Mouse (Mus musculus): ENCODE data around the gene Sept12. TPM values are rescaled to one million over a fixed set of nuclear protein-coding genes. Genes with fewer than 3 reads are reported as not detected.

The Sept12 gene
- polyA plus RNA-seq, 1 experiment from 2014 or later: not detected

DNA sequence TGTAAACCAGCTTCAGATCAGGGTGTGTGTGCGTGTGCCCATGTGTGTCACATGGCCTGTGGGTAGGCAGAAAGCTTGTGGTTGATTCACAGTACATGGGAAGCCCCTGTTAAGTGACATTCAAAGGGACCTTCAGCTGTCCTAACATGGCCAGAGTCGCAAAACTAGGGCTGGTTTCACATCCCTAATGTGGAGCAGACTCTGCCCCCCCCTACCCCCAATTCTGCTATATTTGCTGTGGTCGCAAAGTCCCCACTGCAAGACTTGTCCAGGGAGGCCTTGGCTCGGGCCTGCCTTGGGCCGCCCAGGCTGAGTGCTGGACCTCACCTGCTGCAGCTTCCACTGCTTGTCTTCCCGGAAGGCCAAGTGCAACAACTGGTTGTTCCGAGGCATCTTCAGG lies 13.6 kb upstream of the Sept12 start:
- ATAC-seq: no peak
- H3K27me3 ChIP-seq (replicated peaks; ENCODE audit: control insufficient read depth, insufficient read depth, low read length): no peaks in the 10 kb centered on the region
- H3K4me3 ChIP-seq (replicated peaks; ENCODE audit: low read length): no peak overlapping the region
- 90% methylated on average over 7 of the region's 7 CpGs for WGBS
- peaks cover 8% of the 10 kb centered on the region for H3K4me1 ChIP-seq (replicated peaks; ENCODE audit: control insufficient read depth, insufficient read depth, low read length)
- H3K36me3 ChIP-seq (ENCODE audit: control insufficient read depth, insufficient read depth): peaks cover 15% of the 10 kb centered on the region
- no peak overlapping the region for H3K27ac ChIP-seq (ENCODE audit: low read length)
- H3K9me3 ChIP-seq (ENCODE audit: control insufficient read depth, low read length): no peaks in the 10 kb centered on the region
- H3K9ac ChIP-seq (replicated peaks; ENCODE audit: low read depth, low read length): no peak overlapping the region
- H3K4me2 ChIP-seq (ENCODE audit: low read length): no peak overlapping the region

DNA sequence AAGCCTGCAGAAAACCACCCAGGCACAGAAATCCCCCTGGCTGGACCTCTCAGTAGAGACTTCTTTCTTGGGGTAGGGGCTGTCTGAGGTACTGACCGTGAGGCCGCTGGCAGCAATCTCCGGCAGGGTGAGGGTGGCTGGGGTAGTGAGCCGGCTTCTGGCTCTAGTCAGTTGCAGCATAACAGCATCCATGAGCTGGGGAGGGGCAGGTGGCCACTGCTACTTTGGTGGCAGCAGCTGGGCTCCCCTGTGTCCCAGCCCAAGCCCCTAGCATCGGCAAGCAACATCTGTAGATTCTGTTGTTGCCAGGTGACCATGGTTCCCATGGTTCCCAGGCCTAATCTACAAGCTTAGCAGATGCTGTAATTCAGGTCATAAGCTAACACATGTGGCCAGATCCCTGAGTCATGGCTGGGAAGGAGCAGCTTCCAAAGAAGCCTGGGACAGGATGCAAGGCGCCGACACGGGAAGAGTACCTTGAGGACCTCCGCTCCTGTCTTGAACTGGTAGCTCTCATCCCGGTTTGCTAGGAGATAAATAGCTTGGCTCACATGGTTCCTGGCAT lies 12.8 kb upstream of the Sept12 start:
- H3K9me3 ChIP-seq (ENCODE audit: control insufficient read depth, low read length): no peaks in the 10 kb centered on the region
- H3K9ac ChIP-seq (replicated peaks; ENCODE audit: low read depth, low read length): no peak overlapping the region
- WGBS: 87% methylated on average over 10 of the region's 10 CpGs
- H3K4me3 ChIP-seq (replicated peaks; ENCODE audit: low read length): no peak overlapping the region
- ATAC-seq: no peak
- no peaks in the 10 kb centered on the region for H3K27me3 ChIP-seq (replicated peaks; ENCODE audit: control insufficient read depth, insufficient read depth, low read length)
- H3K4me1 ChIP-seq (replicated peaks; ENCODE audit: control insufficient read depth, insufficient read depth, low read length): peaks cover 8% of the 10 kb centered on the region
- H3K36me3 ChIP-seq (ENCODE audit: control insufficient read depth, insufficient read depth): peaks cover 9% of the 10 kb centered on the region
- H3K27ac ChIP-seq (ENCODE audit: low read length): no peak overlapping the region
- no peak overlapping the region for H3K4me2 ChIP-seq (ENCODE audit: low read length)

DNA sequence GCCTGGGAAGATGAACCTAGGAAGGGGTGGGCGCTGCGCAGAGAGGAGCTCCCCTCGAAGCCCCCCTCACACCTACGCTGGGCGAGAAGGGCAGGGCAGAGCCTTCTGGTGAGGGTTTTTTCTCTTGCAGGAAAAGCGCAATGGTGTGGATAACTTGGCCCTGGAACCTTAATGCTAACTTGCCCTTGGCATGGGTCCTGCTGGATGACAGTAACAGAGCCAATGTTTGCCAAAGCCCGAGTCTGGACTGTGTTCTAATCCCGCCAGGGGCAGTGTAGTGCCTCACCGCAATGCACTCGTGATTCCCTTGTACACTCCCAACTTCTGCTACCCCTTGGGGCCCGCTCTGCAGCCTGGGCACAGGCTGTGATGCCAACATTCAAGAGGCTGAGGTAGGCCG lies 10.4 kb upstream of the Sept12 start:
- no peaks in the 10 kb centered on the region for H3K9me3 ChIP-seq (ENCODE audit: control insufficient read depth, low read length)
- H3K9ac ChIP-seq (replicated peaks; ENCODE audit: low read depth, low read length): no peak overlapping the region
- no peaks in the 10 kb centered on the region for H3K36me3 ChIP-seq (ENCODE audit: control insufficient read depth, insufficient read depth)
- H3K27me3 ChIP-seq (replicated peaks; ENCODE audit: control insufficient read depth, insufficient read depth, low read length): no peaks in the 10 kb centered on the region
- H3K4me2 ChIP-seq (ENCODE audit: low read length): no peak overlapping the region
- peaks cover 8% of the 10 kb centered on the region for H3K4me1 ChIP-seq (replicated peaks; ENCODE audit: control insufficient read depth, insufficient read depth, low read length)
- no peak overlapping the region for H3K27ac ChIP-seq (ENCODE audit: low read length)
- WGBS: 84% methylated on average over 12 of the region's 12 CpGs
- H3K4me3 ChIP-seq (replicated peaks; ENCODE audit: low read length): no peak overlapping the region
- no peak for ATAC-seq

DNA sequence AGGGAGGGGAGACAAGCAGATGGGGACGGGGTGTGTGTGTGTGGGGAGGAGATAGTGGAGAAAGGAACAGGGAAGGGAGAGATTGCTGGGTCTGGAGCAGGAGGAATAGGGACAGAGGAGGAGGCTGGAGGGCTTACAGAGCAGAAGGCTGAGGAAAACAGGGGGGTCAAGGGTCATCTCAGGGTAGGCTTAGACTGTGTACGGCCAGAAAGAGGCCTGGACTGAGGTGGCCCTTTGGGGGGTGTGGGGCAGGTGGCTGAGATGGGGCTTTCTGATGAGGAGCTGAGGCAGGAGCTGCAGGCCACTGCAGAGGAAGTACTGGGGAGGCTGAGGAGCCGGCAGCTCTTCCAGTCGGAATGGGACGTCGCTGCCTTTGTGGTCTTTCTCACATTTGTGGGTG lies 9.8 kb upstream of the Sept12 start:
- no peak for ATAC-seq
- H3K4me1 ChIP-seq (replicated peaks; ENCODE audit: control insufficient read depth, insufficient read depth, low read length): peaks cover 5% of the 10 kb centered on the region
- no peak overlapping the region for H3K4me2 ChIP-seq (ENCODE audit: low read length)
- H3K9ac ChIP-seq (replicated peaks; ENCODE audit: low read depth, low read length): no peak overlapping the region
- WGBS: 57% methylated on average over 6 of the region's 6 CpGs
- no peaks in the 10 kb centered on the region for H3K27me3 ChIP-seq (replicated peaks; ENCODE audit: control insufficient read depth, insufficient read depth, low read length)
- H3K27ac ChIP-seq (ENCODE audit: low read length): no peak overlapping the region
- no peak overlapping the region for H3K4me3 ChIP-seq (replicated peaks; ENCODE audit: low read length)
- no peaks in the 10 kb centered on the region for H3K36me3 ChIP-seq (ENCODE audit: control insufficient read depth, insufficient read depth)
- H3K9me3 ChIP-seq (ENCODE audit: control insufficient read depth, low read length): no peaks in the 10 kb centered on the region

DNA sequence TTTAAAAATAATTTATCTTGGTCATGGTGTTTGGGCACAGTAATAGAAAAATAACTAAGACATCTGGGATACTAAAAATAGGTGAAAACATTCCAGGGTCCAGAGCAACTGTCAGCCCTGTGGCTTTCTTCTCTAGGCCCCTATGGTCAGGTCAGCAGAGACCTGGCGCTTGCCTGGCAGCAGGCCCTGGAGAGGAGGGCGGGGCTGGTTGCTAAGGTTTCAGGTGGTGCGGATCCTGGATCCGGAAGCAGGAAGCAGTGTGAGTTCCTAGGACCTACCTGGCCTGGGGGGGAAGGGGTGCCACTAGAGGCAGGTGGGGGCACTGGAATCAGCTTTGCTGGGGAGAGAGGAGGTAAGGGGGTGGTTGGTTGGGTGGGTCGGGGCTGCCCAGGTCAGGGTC lies 9.4 kb upstream of the Sept12 start, which contains the start of gene Smim22:
TSS of gene Smim22 (plus strand) at position 222 of the 400 bp plus-strand sequence.
- 57% methylated on average over 5 of the region's 5 CpGs for WGBS
- Histone ChIP-seq H3K4me1 (replicated peaks; ENCODE audit: control insufficient read depth, insufficient read depth, low read length) (peaks cover under 1% of the 10 kb centered on the region), H3K9me3 (ENCODE audit: control insufficient read depth, low read length) (no peaks in the 10 kb centered on the region), H3K9ac (replicated peaks; ENCODE audit: low read depth, low read length) (no peak within 1 kb of the TSS), H3K4me2 (ENCODE audit: low read length) (no peak within 1 kb of the TSS), H3K27me3 (replicated peaks; ENCODE audit: control insufficient read depth, insufficient read depth, low read length) (no peaks in the 10 kb centered on the region), H3K36me3 (ENCODE audit: control insufficient read depth, insufficient read depth) (no peaks in the 10 kb centered on the region), H3K4me3 (replicated peaks; ENCODE audit: low read length) (no peak within 1 kb of the TSS), H3K27ac (ENCODE audit: low read length) (no peak within 1 kb of the TSS)
- no peak for ATAC-seq

DNA sequence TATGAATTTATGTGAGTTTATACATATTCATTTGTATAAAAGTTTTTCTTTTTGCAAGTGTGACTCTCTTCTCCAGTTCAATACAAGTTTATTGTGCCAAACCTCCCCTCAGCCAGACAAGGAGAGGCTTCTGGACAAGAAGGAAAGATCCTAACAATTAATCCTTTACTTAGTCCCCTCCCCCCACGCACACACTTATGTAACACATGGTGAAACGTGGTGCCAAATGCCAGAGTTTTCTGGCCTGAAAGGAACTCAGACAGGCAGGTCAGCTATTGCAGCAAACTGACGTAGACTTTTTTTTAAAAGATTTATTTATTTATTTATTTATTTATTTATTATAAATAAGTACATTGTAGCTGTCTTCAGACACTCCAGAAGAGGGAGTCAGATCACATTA lies 3.0 kb upstream of the Sept12 start:
- no peaks in the 10 kb centered on the region for H3K36me3 ChIP-seq (ENCODE audit: control insufficient read depth, insufficient read depth)
- H3K27ac ChIP-seq (ENCODE audit: low read length): no peak overlapping the region
- H3K4me3 ChIP-seq (replicated peaks; ENCODE audit: low read length): no peak overlapping the region
- H3K4me2 ChIP-seq (ENCODE audit: low read length): no peak overlapping the region
- 67% methylated on average over 3 of the region's 3 CpGs for WGBS
- H3K4me1 ChIP-seq (replicated peaks; ENCODE audit: control insufficient read depth, insufficient read depth, low read length): no peaks in the 10 kb centered on the region
- no peak for ATAC-seq
- no peaks in the 10 kb centered on the region for H3K9me3 ChIP-seq (ENCODE audit: control insufficient read depth, low read length)
- no peak overlapping the region for H3K9ac ChIP-seq (replicated peaks; ENCODE audit: low read depth, low read length)
- H3K27me3 ChIP-seq (replicated peaks; ENCODE audit: control insufficient read depth, insufficient read depth, low read length): 0 out of 2 replicates have a peak, but pooled peaks cover 2% of the 10 kb centered on the region

DNA sequence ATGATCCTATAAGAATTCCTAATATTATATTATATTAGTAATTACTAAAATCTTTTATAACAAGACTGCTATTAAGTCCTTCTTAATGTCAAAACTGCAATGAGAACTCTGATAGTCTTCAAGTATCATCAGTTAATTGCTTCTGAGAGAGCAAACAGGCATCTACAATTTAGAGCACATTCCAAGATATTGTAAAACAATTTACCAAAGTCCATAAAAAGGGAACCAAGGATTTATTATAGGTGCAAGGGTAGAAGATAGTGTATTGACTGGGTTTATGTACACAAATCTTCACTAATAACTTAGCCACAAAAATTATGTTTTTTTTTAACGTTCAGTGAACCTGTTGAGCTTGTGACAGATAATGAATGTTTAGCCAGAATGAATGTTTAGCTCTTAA lies 1.3 kb upstream of the Sept12 start:
- H3K4me2 ChIP-seq (ENCODE audit: low read length): no peak overlapping the region
- H3K4me3 ChIP-seq (replicated peaks; ENCODE audit: low read length): no peak overlapping the region
- H3K9me3 ChIP-seq (ENCODE audit: control insufficient read depth, low read length): no peaks in the 10 kb centered on the region
- H3K27ac ChIP-seq (ENCODE audit: low read length): no peak overlapping the region
- ATAC-seq: no peak
- 0 out of 2 replicates have a peak, but pooled peaks cover 2% of the 10 kb centered on the region for H3K27me3 ChIP-seq (replicated peaks; ENCODE audit: control insufficient read depth, insufficient read depth, low read length)
- 89% methylated on average over 1 of the region's 1 CpGs for WGBS
- H3K4me1 ChIP-seq (replicated peaks; ENCODE audit: control insufficient read depth, insufficient read depth, low read length): no peaks in the 10 kb centered on the region
- H3K9ac ChIP-seq (replicated peaks; ENCODE audit: low read depth, low read length): no peak overlapping the region
- H3K36me3 ChIP-seq (ENCODE audit: control insufficient read depth, insufficient read depth): no peaks in the 10 kb centered on the region

DNA sequence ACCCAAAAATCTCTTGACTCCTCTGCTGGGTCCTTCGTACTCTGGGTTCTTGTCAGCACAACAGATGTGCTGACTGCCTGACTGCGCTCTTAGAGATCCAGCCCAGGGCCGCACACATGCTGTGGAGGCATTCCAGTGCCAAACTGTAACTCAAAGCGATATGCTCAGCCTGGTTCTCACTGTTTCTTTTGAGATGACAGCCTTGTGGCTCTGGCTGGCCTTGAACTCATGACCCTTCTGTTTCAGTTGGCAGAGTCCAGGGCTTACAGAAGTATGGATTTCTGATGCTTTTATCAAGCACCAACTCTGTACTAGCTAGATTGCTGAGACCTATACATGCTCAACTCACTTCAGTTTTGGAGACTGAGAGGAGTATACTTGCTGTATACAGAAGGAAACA lies 4.4 kb downstream of the Sept12 start:
- Histone ChIP-seq H3K36me3 (ENCODE audit: control insufficient read depth, insufficient read depth) (no peaks in the 10 kb centered on the region), H3K27me3 (replicated peaks; ENCODE audit: control insufficient read depth, insufficient read depth, low read length) (no peaks in the 10 kb centered on the region), H3K9me3 (ENCODE audit: control insufficient read depth, low read length) (no peaks in the 10 kb centered on the region), H3K4me2 (ENCODE audit: low read length) (no peak overlapping the region), H3K27ac (ENCODE audit: low read length) (no peak overlapping the region), H3K4me3 (replicated peaks; ENCODE audit: low read length) (no peak overlapping the region), H3K9ac (replicated peaks; ENCODE audit: low read depth, low read length) (no peak overlapping the region), H3K4me1 (replicated peaks; ENCODE audit: control insufficient read depth, insufficient read depth, low read length) (no peaks in the 10 kb centered on the region)
- 74% methylated on average over 4 of the region's 4 CpGs for WGBS
- no peak for ATAC-seq

DNA sequence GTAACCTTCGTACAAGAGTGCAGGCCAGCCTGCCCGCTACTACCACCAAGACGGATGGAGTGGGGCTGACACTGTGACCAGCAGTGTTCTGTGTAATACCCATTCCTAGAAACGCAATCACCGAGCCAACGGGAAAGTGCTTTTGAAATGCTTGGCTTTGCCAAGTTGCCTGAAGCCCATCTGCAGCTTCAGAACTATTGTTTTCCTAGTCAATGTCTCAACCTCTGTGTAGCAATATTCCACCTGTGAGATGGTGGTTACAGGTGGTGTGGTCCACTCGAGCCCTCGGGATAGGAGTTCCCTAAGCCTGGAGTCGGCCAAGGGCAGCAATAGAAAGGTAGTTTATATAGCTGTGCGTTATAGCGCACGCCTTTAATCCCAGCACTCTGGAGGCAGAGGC lies 12.9 kb downstream of the Sept12 start:
- ATAC-seq: no peak
- 89% methylated on average over 12 of the region's 12 CpGs for WGBS
- Histone ChIP-seq H3K9me3 (ENCODE audit: control insufficient read depth, low read length) (no peaks in the 10 kb centered on the region), H3K27ac (ENCODE audit: low read length) (no peak overlapping the region), H3K4me2 (ENCODE audit: low read length) (no peak overlapping the region), H3K4me3 (replicated peaks; ENCODE audit: low read length) (no peak overlapping the region), H3K36me3 (ENCODE audit: control insufficient read depth, insufficient read depth) (no peaks in the 10 kb centered on the region), H3K9ac (replicated peaks; ENCODE audit: low read depth, low read length) (no peak overlapping the region), H3K4me1 (replicated peaks; ENCODE audit: control insufficient read depth, insufficient read depth, low read length) (no peaks in the 10 kb centered on the region), H3K27me3 (replicated peaks; ENCODE audit: control insufficient read depth, insufficient read depth, low read length) (no peaks in the 10 kb centered on the region)
